Mouse (Mus musculus): ENCODE measurements at regions not wholly inside any gene's neighbourhood (a gene's known extent, or its start where the extent isn't known, plus 50 kb on each side); places are given as distances from the start of the nearest gene placed in this dataset.

- no peak for TF ChIP-seq CTCF (IDR thresholded peaks at IDR 0.05; ENCODE audit: low read depth)
- no peak for TF ChIP-seq EP300 (IDR thresholded peaks at IDR 0.05; ENCODE audit: low read depth)
These were observed 519.9 kb upstream of the Vstm2a start for GRCm38 (mm10) chr11:15737621-15738020.

Measured in liver, embryonic 14.5 days (tissue).